Mouse (Mus musculus): ENCODE results near the gene Atf4.
A peak's percentile ranks its signal among the peaks of the same experiment; 100 is the strongest.

GRCm38 (mm10) chr15:80221031-80221430 is 34.0 kb upstream of the Atf4 start:
- peak; percentile 42 for TF ChIP-seq CTCF (IDR thresholded peaks at IDR 0.05; ENCODE audit: low read depth)
- TF ChIP-seq EP300 (optimal IDR thresholded peaks at IDR 0.05) = no peak

Measured in stomach, postnatal 0 days (tissue).